Mouse (Mus musculus): ENCODE results near the gene Dph1. TPM values are rescaled to one million over a fixed set of nuclear protein-coding genes. Genes with fewer than 3 reads are reported as not detected.
"Not testable (repeated sequence)": the region's sequence is repeated elsewhere in the genome, so short reads cannot be mapped to it uniquely, and the experiment has no call there.

Dph1 gene
- polyA plus RNA-seq, 1 experiment, result 19.3 TPM

GRCm38 (mm10) chr11:75190371-75190724 lies 693 bp downstream of the Dph1 start:
- peak; percentile 95 for DNase-seq (ENCODE audit: low read depth)
- TF ChIP-seq CTCF (IDR thresholded peaks at IDR 0.05; ENCODE audit: borderline replicate concordance, extremely low read depth, insufficient read depth, insufficient read length) (0 out of 2 replicates have a peak, but pooled peaks have one; percentile 23), POLR2A (IDR thresholded peaks at IDR 0.05; ENCODE audit: borderline replicate concordance, extremely low read depth, insufficient read depth, insufficient read length, poor library complexity, severe bottlenecking) (peak; percentile 37; the same call in 1 of the 2 replicates)

- TF ChIP-seq CTCF (IDR thresholded peaks at IDR 0.05; ENCODE audit: borderline replicate concordance, extremely low read depth, insufficient read depth, insufficient read length), result no peak
- TF ChIP-seq POLR2A (IDR thresholded peaks at IDR 0.05; ENCODE audit: borderline replicate concordance, extremely low read depth, insufficient read depth, insufficient read length, poor library complexity, severe bottlenecking), result no peak
- DNase-seq (ENCODE audit: low read depth), result no peak
Observed at GRCm38 (mm10) chr11:75189713-75190370, 1.2 kb downstream of the Dph1 start.

GRCm38 (mm10) chr11:75184986-75185385 lies 6.1 kb downstream of the Dph1 start:
- peak; percentile 46 for DNase-seq (ENCODE audit: low read depth)
- TF ChIP-seq CTCF (IDR thresholded peaks at IDR 0.05; ENCODE audit: borderline replicate concordance, extremely low read depth, insufficient read depth, insufficient read length) (no peak), POLR2A (IDR thresholded peaks at IDR 0.05; ENCODE audit: borderline replicate concordance, extremely low read depth, insufficient read depth, insufficient read length, poor library complexity, severe bottlenecking) (no peak)

GRCm38 (mm10) chr11:75184573-75184972 lies 6.5 kb downstream of the Dph1 start:
- DNase-seq (ENCODE audit: low read depth), result no peak
- TF ChIP-seq CTCF (IDR thresholded peaks at IDR 0.05; ENCODE audit: borderline replicate concordance, extremely low read depth, insufficient read depth, insufficient read length) (no peak), POLR2A (IDR thresholded peaks at IDR 0.05; ENCODE audit: borderline replicate concordance, extremely low read depth, insufficient read depth, insufficient read length, poor library complexity, severe bottlenecking) (no peak)

GRCm38 (mm10) chr11:75183917-75184570 lies 7.0 kb downstream of the Dph1 start:
- no peak for TF ChIP-seq POLR2A (IDR thresholded peaks at IDR 0.05; ENCODE audit: borderline replicate concordance, extremely low read depth, insufficient read depth, insufficient read length, poor library complexity, severe bottlenecking)
- TF ChIP-seq CTCF (IDR thresholded peaks at IDR 0.05; ENCODE audit: borderline replicate concordance, extremely low read depth, insufficient read depth, insufficient read length), result no peak
- no peak for DNase-seq (ENCODE audit: low read depth)

GRCm38 (mm10) chr11:75178672-75179208 lies 12.3 kb downstream of the Dph1 start, which contains the start of gene Ovca2:
Ovca2 (minus strand) TSS chr11:75178835.
- peak; percentile 97 for DNase-seq (ENCODE audit: low read depth)
- TF ChIP-seq POLR2A (IDR thresholded peaks at IDR 0.05; ENCODE audit: borderline replicate concordance, extremely low read depth, insufficient read depth, insufficient read length, poor library complexity, severe bottlenecking) (peak; percentile 43; the same call in 1 of the 2 replicates), CTCF (IDR thresholded peaks at IDR 0.05; ENCODE audit: borderline replicate concordance, extremely low read depth, insufficient read depth, insufficient read length) (peak; percentile 95)

- no peak for DNase-seq (ENCODE audit: low read depth)
- TF ChIP-seq CTCF (IDR thresholded peaks at IDR 0.05; ENCODE audit: borderline replicate concordance, extremely low read depth, insufficient read depth, insufficient read length) (no peak), POLR2A (IDR thresholded peaks at IDR 0.05; ENCODE audit: borderline replicate concordance, extremely low read depth, insufficient read depth, insufficient read length, poor library complexity, severe bottlenecking) (no peak)
Observed at GRCm38 (mm10) chr11:75178011-75178410, 13.0 kb downstream of the Dph1 start.

- not testable (repeated sequence) for DNase-seq (ENCODE audit: low read depth)
Observed at GRCm38 (mm10) chr11:75174574-75174973, 16.5 kb downstream of the Dph1 start.

GRCm38 (mm10) chr11:75173799-75174165 lies 17.3 kb downstream of the Dph1 start:
- DNase-seq (ENCODE audit: low read depth), result no peak
- no peak for TF ChIP-seq POLR2A (IDR thresholded peaks at IDR 0.05; ENCODE audit: borderline replicate concordance, extremely low read depth, insufficient read depth, insufficient read length, poor library complexity, severe bottlenecking)

GRCm38 (mm10) chr11:75173095-75173798 lies 17.8 kb downstream of the Dph1 start:
- TF ChIP-seq CTCF (IDR thresholded peaks at IDR 0.05; ENCODE audit: borderline replicate concordance, extremely low read depth, insufficient read depth, insufficient read length) (no peak), POLR2A (IDR thresholded peaks at IDR 0.05; ENCODE audit: borderline replicate concordance, extremely low read depth, insufficient read depth, insufficient read length, poor library complexity, severe bottlenecking) (no peak)
- peak; percentile 93 for DNase-seq (ENCODE audit: low read depth)

- peak; percentile 84 for DNase-seq (ENCODE audit: low read depth)
- TF ChIP-seq CTCF (IDR thresholded peaks at IDR 0.05; ENCODE audit: borderline replicate concordance, extremely low read depth, insufficient read depth, insufficient read length) (no peak), POLR2A (IDR thresholded peaks at IDR 0.05; ENCODE audit: borderline replicate concordance, extremely low read depth, insufficient read depth, insufficient read length, poor library complexity, severe bottlenecking) (no peak)
Observed at GRCm38 (mm10) chr11:75172151-75173094, 18.6 kb downstream of the Dph1 start.
